Mouse (Mus musculus) mammary gland, adult 2 months (tissue): ENCODE results near the gene Gng5. TPM values are rescaled to one million over a fixed set of nuclear protein-coding genes. Genes with fewer than 3 reads are reported as not detected.

Experiments used
- polyA plus RNA-seq: library from polyadenylated mRNA; depleted of rRNA; stranded (reverse); fragments of >200 nt; gene quantifications from 2 replicates; pipeline ENCODE4 v1.2.3, GENCODE M21; 2012; ENCODE audit warnings: low replicate concordance; rRNA removed

Gng5 gene
- polyA plus RNA-seq: 402 and 412 TPM in 2 replicates

GRCm38 (mm10) chr3:146499431-146500002 lies at the start of gene Gng5, which contains the start of gene Spata1:
TSS of gene Gng5 (plus strand) at chr3:146499807.
TSS of gene Spata1 (minus strand) at chr3:146499753.

GRCm38 (mm10) chr3:146520798-146521651 lies 21.4 kb downstream of the Gng5 start, which contains the start of gene Rpf1:
TSS of gene Rpf1 (minus strand) at chr3:146521429.

Other genes with a start within 250 kb of the Gng5 start
- 2.2 and 3.1 TPM in 2 replicates for gene Ssx2ip, start 95.2 kb upstream of the Gng5 start, polyA plus RNA-seq
- gene Ctbs, start 50.0 kb upstream of the Gng5 start, polyA plus RNA-seq: 2.5 and 4.4 TPM in 2 replicates
- gene Spata1, start 54 bp upstream of the Gng5 start, polyA plus RNA-seq: 0.33 and 2.2 TPM in 2 replicates
- gene Rpf1, start 21.6 kb downstream of the Gng5 start, polyA plus RNA-seq: 4.7 and 12.7 TPM in 2 replicates
- gene Uox, start 70.6 kb downstream of the Gng5 start, polyA plus RNA-seq: 1.1 TPM in 1 of 2 replicates, not detected in the other
- gene Dnase2b, start 115.8 kb downstream of the Gng5 start, polyA plus RNA-seq: not detected in 2 replicates
- gene 4930503B20Rik, start 151.5 kb downstream of the Gng5 start, polyA plus RNA-seq: not detected in 2 replicates
- 0.37 TPM in 1 of 2 replicates, not detected in the other for gene Samd13, start 185.8 kb downstream of the Gng5 start, polyA plus RNA-seq